Mouse (Mus musculus) right cerebral cortex, postnatal 14 days (tissue): Measurements from ENCODE around the gene Btf3l4.

Experiments used
- DNase-seq: peaks from one replicate; pipeline ENCODE4 v3.0.0; 2022

The Btf3l4 gene

GRCm38 (mm10) chr4:108832916-108833827 is at the start of gene Btf3l4:
Gene Btf3l4 (minus strand): TSS chr4:108833614.
- DNase-seq = peak; percentile 88

- DNase-seq = peak; percentile 55
These were observed 45.8 kb upstream of the Btf3l4 start, which contains the start of gene Rab3b for GRCm38 (mm10) chr4:108878963-108879822. Gene Rab3b (plus strand): TSS chr4:108879063.

DNA sequence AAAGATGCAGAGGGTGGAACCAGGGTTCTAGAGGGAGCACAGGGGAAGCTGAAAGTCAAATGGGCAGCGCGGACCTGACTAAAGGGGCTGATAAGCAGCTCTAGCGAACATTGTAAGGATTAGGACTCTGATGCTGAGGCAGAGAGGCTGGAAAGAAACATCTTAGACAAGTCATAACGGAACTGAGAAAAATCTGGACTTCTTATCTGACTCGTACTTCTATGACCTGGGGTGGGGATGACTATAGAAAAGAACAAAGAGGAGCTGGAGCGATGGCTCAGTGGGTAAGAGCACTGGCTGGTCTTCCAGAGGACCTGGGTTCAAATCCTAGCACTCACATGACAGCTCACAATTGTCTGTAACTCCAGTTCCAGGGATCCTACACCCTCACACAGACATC is 44.5 kb upstream of the Btf3l4 start:
- DNase-seq = no peak

- no peak for DNase-seq
These were observed 40.3 kb upstream of the Btf3l4 start for GRCm38 (mm10) chr4:108873746-108874145.

DNA sequence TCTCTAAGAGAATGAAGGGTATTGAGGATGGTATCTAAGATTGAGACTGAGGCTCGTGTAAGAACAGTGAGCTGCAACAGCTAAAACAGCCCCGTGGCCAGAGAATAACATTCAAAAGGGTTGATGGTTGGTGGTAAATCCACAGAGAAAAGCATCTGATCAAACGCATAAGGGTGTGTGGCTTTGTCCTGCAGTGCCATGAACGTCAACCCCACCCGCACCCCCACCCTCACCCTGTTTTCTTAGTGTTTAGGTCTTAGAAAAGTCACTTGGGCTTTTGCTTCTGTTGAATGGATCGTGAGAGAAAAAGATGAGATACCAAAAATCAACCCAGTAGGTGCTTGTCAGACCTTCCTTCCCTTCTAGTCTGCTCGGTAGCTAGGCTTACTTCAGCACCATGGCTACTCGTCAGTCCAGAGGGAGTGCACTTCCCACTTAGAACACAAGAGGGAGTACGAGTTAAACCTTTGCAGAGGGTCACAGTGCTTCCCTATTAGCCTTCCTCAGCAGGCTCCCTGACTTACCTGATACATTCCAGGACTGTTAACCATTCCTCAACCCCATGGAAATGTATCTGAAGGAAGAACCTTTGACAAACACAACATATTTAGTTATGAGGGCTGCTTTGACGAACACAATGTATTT is 36.4 kb upstream of the Btf3l4 start:
- peak; percentile 79 for DNase-seq

DNA sequence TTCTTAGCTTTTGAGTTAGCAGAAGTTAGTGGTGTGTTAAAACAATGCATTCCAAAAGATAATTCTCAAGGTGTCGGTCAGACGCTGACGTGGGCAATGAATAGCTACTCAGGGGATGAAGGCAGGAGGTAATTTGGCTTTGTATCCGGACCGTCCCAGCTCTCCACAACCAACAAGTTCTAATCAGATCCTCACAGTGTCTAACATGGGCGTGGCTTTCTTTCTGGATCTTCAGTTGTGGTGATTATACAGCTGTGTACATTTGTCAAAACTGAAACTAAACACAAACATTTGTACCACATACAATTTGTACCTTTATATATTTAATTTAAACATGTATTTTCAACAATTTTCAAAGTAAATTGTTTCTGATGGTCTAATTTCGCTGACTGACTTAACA is 33.4 kb upstream of the Btf3l4 start:
- no peak for DNase-seq

GRCm38 (mm10) chr4:108848505-108848848 is 15.1 kb upstream of the Btf3l4 start, which contains the start of gene A730015C16Rik:
Gene A730015C16Rik (minus strand): TSS chr4:108848619.
- peak; percentile 19 for DNase-seq

DNA sequence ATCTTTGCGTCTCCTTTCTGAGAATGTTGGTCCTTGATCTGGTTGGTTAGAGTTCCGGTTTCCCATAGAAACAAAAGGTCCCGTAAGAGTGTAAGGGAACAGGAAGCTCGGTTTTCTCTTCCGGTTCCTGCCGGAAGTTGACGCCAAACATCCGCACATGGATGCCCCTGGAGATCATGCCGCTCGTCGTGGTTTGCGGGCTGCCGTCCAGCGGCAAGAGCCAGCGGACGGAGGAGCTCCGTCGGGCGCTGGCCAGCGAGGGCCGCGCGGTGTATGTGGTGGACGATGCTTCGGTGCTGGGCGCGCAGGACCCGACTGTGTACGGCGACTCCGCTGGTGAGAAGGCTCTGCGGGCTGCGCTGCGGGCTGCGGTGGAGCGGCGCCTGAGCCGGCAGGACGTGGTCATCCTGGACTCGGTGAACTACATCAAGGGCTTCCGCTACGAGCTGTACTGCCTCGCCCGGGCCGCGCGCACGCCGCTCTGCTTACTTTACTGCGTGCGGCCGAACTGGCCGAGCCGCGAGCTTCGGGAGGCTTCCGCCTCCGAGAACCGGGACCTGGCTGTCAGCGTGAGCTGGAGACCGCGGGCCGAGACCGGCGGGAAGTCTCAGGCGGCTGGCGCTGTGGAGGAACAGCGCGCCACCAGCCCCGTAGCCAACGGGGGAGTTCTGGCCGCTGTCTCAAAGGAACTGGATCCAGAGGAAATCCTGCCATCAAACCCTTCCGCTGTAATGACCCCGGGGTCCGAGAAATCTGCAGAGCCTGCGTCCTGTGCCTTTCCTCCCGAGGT is 14.5 kb upstream of the Btf3l4 start, which contains the start of gene Kti12:
Kti12 (plus strand) TSS at position 71 of the 790 bp plus-strand sequence.
- DNase-seq = peak; percentile 71

DNA sequence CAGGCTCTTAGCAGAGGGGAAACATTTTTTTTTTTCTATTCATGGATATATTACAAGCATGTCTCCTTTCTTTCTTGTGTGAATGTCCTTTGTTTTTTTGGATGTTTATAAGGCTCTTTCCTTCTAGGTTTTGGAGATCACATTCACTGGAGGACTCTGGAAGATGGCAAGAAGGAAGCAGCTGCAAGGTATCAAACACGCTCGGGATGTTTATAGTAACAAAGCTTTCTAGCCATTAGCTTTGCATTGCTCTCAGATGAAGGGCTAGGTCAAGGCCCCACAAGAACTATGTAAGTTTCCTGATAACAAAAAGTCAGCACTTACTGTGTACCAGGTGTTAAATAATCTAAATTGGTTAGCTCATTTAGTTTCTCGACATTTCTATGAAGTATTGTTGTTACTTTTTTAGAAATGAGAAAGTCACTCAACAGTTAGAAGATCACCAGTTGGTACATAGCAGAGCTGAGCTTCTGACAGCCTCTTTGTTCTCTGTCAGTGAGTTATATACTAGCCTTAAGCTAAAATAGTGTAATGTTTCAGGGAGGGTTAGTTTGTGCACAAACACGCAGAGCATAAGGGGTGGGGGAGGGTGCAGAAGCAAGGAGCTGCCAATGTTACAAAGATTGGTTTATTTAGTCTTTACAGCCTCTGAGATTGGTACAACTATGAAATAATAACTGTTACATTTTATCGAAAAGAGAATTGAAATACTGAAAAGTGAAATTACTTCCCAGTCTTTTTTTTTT is 12.6 kb upstream of the Btf3l4 start:
- DNase-seq = no peak

DNA sequence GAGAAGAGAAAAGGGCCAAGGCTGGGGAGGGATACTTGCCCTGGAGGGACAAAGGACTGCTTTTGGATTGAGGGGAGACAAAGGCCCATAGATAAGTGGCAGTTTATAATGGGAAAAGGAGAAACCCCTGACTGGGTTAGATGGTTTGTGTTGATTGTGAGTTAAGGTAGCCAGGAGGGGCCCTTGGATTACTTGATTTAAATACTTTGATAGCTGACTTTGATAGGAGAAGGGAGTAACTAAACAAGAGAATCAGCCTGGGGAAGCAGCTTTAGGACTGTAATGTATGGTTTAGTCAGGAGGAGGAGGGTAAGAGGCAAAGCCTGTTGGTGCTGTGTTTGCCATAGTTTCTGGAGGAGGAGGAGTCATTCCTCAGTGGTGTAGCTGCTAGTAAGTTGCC is 9.9 kb upstream of the Btf3l4 start:
- no peak for DNase-seq

- DNase-seq = no peak
These were observed 8.6 kb upstream of the Btf3l4 start for GRCm38 (mm10) chr4:108841920-108842578.

GRCm38 (mm10) chr4:108838031-108838430 is 4.6 kb upstream of the Btf3l4 start:
- DNase-seq = no peak

GRCm38 (mm10) chr4:108835496-108835895 is 2.1 kb upstream of the Btf3l4 start:
- DNase-seq = no peak

GRCm38 (mm10) chr4:108834971-108835311 is 1.5 kb upstream of the Btf3l4 start:
- no peak for DNase-seq

DNA sequence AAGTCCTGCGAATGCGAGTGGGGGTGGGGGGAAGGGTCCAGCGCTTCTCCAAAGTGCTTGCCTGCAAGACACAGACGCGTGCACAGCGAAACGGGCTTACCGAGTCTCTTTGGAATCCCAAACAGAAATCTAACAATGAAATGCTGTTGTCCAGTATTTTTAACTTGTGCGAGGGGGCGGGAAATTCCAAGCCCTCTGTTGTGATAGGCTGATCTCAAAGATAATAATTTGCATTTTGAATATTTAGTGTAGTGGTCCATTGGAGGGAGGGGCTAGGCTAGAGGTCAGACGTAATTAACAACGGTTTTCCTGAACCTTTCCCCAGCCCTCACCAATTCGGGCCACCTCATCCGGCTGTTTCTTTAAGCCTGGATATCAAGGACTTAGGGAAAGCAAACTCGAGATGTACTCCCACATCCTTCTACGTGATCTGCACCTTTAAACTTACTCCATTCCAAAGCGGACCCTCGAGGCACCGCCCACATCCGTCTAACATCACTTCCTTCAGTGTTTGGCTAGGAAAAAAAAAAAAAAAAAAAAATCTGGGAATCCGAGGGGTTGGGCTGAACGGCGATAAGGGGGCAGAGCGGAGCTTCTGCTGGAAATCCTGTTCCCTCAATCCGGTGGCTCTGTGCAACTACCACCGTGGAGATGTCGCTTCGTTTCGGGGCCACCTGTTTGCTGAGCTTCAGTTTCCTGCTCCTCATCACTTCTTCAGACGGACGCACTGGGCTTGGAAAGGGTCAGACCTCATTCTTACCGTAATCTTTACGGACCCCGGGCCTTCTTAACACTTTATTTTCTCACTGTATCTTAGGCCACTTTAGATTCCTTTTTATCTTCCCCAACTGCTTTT is 929 bp upstream of the Btf3l4 start, which contains the start of gene Txndc12:
Txndc12 (plus strand) TSS at position 487 of the 856 bp plus-strand sequence.
- DNase-seq = peak; percentile 70

DNA sequence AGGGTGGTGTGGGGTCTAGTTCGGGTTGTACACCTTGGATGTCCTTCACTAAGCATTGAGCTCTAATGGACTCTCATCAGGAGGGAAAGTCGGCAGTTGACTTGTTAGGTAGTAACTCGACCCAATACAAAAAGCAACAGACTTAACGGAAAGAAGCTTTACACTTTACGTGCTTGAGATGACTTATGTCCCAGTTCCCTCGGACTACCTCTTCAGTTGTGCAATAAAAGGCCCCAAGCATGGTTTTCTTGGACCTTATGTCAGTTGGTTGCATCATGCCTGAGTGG is 357 bp upstream of the Btf3l4 start:
- DNase-seq = no peak

- DNase-seq = no peak
These were observed 2.7 kb downstream of the Btf3l4 start for GRCm38 (mm10) chr4:108830698-108831097.

DNA sequence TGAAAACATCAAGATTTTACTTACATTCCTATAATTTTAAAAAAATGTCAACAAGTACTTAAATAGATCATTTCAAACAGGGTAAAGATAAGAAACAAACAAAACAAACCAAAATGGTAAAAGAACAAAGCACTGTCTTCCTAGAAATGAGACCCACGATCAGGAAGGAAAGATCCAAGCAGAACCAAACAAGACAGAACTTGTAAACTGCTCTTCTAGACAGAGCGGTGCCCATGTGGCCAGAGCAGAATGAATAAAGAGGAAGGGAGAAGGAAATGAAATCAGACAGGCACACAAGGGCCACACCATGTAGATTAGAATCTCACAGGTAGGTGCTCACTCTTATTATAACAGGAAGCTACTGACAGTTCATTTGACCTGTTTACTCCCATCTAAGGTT is 6.8 kb downstream of the Btf3l4 start:
- no peak for DNase-seq

DNA sequence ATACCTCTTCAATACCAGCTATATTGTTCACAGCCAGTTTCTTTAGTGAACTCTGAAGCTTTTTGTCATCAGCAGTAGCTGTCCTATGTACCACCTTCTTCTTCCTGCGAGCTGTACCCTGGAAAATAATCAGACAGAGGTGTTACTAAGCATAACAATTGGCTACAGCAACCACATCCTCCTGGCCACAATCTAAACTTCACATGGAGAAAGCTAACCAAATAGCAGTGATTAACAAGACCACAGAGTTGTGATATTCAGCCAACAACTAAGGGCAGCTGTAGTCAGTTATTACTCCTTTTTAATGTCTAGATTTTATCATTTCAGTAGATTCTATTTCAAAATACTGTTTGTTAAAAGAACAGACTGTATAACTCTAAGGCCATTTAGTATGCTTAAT is 7.3 kb downstream of the Btf3l4 start:
- DNase-seq = no peak

DNA sequence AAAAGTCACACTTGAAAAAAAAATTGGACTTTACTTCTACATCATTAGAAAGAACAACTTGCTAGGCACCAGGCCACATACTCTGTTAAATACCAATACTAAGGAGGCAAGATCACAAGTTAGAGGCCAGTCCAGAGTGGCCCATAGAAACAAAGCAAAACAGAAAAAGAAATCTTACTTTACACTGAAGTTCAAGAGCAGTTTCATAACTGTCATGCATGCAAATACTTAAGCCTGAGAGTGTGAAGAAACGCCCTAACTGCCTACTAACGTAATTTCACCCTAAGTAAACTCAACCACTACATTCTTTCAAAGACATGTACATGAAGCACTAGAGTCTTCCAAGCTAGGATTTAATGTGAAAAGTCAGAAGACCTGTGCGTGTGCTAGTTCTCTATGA is 7.7 kb downstream of the Btf3l4 start:
- DNase-seq = no peak
